Mouse (Mus musculus) embryonic facial prominence, embryonic 14.5 days (tissue): Measurements from ENCODE around the gene Npas2. TPM values are rescaled to one million over a fixed set of nuclear protein-coding genes. Genes with fewer than 3 reads are reported as not detected.
A peak's percentile ranks its signal among the peaks of the same experiment; 100 is the strongest.

Experiments used
- ATAC-seq: fragments of 200-750 bp; cut with Nextera tagmentation; 2 replicates; pipeline ENCODE4 v1.8.0; 2017; ENCODE audit warnings: low read depth, moderate number of reproducible peaks, moderate TSS enrichment
- DNase-seq: peaks from one replicate; pipeline ENCODE4 v3.0.0-alpha.2; 2015; ENCODE audit warnings: low spot score
- H3K27ac ChIP-seq: fragments of 300-500 bp; sonication (generic); replicated peaks from 2 replicates; pipeline ENCODE4 v1.5.1; 2014; ENCODE audit warnings: low read depth, mild to moderate bottlenecking, low read length, moderate library complexity
- H3K27me3 ChIP-seq: fragments of 300-500 bp; sonication (generic); replicated peaks from 2 replicates; pipeline ENCODE4 v1.6.1; 2014; ENCODE audit warnings: low read length; ENCODE audit not compliant: control insufficient read depth, insufficient read depth
- H3K36me3 ChIP-seq: fragments of 300-500 bp; sonication (generic); 2 replicates; pipeline ENCODE4 v1.6.1; 2014; ENCODE audit warnings: low read length, mixed read lengths; ENCODE audit not compliant: control insufficient read depth, insufficient read depth
- H3K4me1 ChIP-seq: fragments of 300-500 bp; sonication (generic); 2 replicates; pipeline ENCODE4 v1.6.1; 2014; ENCODE audit warnings: antibody characterized with exemption, low read length; ENCODE audit not compliant: control insufficient read depth, insufficient read depth
- H3K4me2 ChIP-seq: fragments of 300-500 bp; sonication (generic); 2 replicates; pipeline ENCODE4 v1.6.1; 2014; ENCODE audit warnings: low read depth, mild to moderate bottlenecking, low read length, moderate library complexity, mixed read lengths
- H3K4me3 ChIP-seq: fragments of 300-500 bp; sonication (generic); 2 replicates; pipeline ENCODE4 v1.5.1; 2014; ENCODE audit warnings: low read depth, mild to moderate bottlenecking, low read length
- H3K9ac ChIP-seq: fragments of 300-500 bp; sonication (generic); 2 replicates; pipeline ENCODE4 v1.6.1; 2014; ENCODE audit warnings: low read depth, mild to moderate bottlenecking, low read length, moderate library complexity, mixed read lengths
- H3K9me3 ChIP-seq: fragments of 300-500 bp; sonication (generic); 2 replicates; pipeline ENCODE4 v1.6.1; 2016; ENCODE audit warnings: low read length; ENCODE audit not compliant: control insufficient read depth
- WGBS: fragments of 180-500 bp; shearing (Covaris S2); extraction: QIAGEN DNeasy Blood & Tissue Kit; methylation state at CpG from one replicate; pipeline ENCODE4 v1.1.7; 2014; 5-methylcytosine and 5-hydroxymethylcytosine counted together
- polyA plus RNA-seq: library from polyadenylated mRNA; unstranded; fragments of >200 nt; fragmentation: Nextera tagmentation; extraction: Ambion mirVana; gene quantifications from 2 replicates; pipeline ENCODE4 v1.2.1, GENCODE M21; 2014

The Npas2 gene
- polyA plus RNA-seq: 1.7 and 2.7 TPM in 2 replicates

DNA sequence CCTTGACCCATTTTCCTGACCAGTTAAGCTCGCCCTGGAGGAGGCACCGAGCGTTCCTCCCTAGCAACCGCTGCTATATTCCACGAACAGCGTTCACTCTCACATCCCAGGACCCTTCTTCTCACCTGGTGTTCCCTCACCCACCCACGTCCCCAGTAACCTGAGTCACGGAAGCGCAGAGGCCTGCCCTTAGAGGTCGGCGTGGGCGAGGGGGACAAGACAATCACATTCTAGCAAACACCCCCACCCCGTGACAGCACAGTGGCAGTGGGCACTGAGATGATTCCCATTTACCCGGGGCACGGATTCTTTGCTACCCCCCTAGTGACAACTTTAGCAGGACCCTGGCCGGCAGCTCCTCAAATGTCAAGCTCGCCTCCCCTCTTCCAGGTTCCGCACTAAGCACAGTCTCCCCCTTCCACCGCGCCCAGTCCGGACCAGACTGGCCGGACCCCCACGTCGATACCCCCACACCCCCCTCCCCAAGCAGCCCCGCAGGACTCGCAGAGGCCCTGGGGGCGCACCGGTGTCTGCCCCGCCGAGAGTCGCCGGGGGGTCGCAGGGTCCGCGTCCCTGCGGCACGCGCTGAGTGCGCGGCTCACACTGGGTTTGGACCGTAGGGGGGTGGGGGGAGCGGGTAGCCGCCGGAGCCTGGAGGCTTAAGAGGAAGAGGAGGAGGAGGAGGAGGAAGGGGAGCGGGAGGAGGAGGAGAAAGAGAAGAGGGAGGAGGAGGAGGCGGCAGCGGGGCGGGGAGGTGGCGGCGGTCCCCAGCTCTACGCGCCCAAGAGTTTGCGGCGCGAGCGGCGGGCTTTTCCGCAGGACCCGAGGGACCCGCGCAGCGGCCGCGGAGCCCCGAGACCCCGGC is at the start of gene Npas2:
Gene Npas2, plus strand, starts transcription at position 735 of the 865 bp plus-strand sequence.
- peaks cover 10% of the 10 kb centered on the region; the same call in 1 of the 2 replicates for H3K4me1 ChIP-seq
- DNase-seq: no peak
- peak within 1 kb of the TSS; percentile 78 for H3K9ac ChIP-seq
- H3K4me2 ChIP-seq: peak within 1 kb of the TSS; percentile 99
- no peaks in the 10 kb centered on the region for H3K36me3 ChIP-seq
- under 1% methylated on average over 37 of the region's 66 CpGs for WGBS
- H3K9me3 ChIP-seq: no peaks in the 10 kb centered on the region
- ATAC-seq: peak; percentile 21
- no peak within 1 kb of the TSS for H3K27ac ChIP-seq
- H3K4me3 ChIP-seq: peak within 1 kb of the TSS; percentile 74
- peaks cover 41% of the 10 kb centered on the region for H3K27me3 ChIP-seq

- no peak overlapping the region for H3K27ac ChIP-seq
- no peaks in the 10 kb centered on the region for H3K4me1 ChIP-seq
- DNase-seq: no peak
- H3K36me3 ChIP-seq: no peaks in the 10 kb centered on the region
- 88% methylated on average over 4 of the region's 4 CpGs for WGBS
- no peak overlapping the region for H3K4me3 ChIP-seq
- no peak for ATAC-seq
- no peak overlapping the region for H3K4me2 ChIP-seq
- H3K27me3 ChIP-seq: no peaks in the 10 kb centered on the region
- H3K9me3 ChIP-seq: no peaks in the 10 kb centered on the region
- no peak overlapping the region for H3K9ac ChIP-seq
These were observed 36.8 kb upstream of the Npas2 start for GRCm38 (mm10) chr1:39156778-39157177.

GRCm38 (mm10) chr1:39160167-39160566 is 33.4 kb upstream of the Npas2 start:
- H3K36me3 ChIP-seq: no peaks in the 10 kb centered on the region

GRCm38 (mm10) chr1:39163077-39163476 is 30.5 kb upstream of the Npas2 start:
- H3K27me3 ChIP-seq: no peaks in the 10 kb centered on the region
- no peak overlapping the region for H3K4me2 ChIP-seq
- no peak for DNase-seq
- no peak overlapping the region for H3K4me3 ChIP-seq
- no peaks in the 10 kb centered on the region for H3K36me3 ChIP-seq
- no peaks in the 10 kb centered on the region for H3K4me1 ChIP-seq
- H3K9ac ChIP-seq: no peak overlapping the region
- no peak for ATAC-seq
- H3K27ac ChIP-seq: no peak overlapping the region
- H3K9me3 ChIP-seq: no peaks in the 10 kb centered on the region
- 87% methylated on average over 1 of the region's 1 CpGs for WGBS

More at GRCm38 (mm10) chr1:39160167-39160566, 33.4 kb upstream of the Npas2 start:
- 42% methylated on average over 4 of the region's 4 CpGs for WGBS
- ATAC-seq: no peak
- Histone ChIP-seq H3K9ac (no peak overlapping the region), H3K4me2 (no peak overlapping the region), H3K27me3 (no peaks in the 10 kb centered on the region), H3K4me1 (no peaks in the 10 kb centered on the region), H3K27ac (no peak overlapping the region), H3K9me3 (no peaks in the 10 kb centered on the region), H3K4me3 (no peak overlapping the region)
- no peak for DNase-seq

DNA sequence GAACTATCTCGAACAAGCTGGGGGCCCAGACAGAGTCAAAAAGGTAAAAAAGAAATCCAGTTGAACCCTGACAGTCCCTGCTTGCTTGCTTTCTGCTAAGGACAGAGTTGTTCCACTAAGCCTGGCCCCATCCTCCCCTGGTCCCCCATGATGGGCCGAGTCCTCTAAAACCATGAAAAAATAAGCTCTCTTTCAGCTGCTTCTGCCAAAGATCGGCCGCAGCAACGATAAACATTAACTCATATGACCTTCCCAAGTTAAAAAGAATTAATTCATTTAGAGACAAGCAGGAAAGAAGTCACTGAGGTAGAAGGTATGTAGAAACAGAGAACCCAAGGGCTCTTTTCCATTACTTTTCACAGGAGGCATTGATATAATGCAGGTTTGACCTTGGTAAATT is 16.8 kb upstream of the Npas2 start:
- Histone ChIP-seq H3K4me2 (no peak overlapping the region), H3K4me1 (no peaks in the 10 kb centered on the region), H3K27ac (no peak overlapping the region), H3K36me3 (no peaks in the 10 kb centered on the region), H3K9me3 (0 out of 2 replicates have a peak, but pooled peaks cover 5% of the 10 kb centered on the region), H3K9ac (no peak overlapping the region), H3K4me3 (no peak overlapping the region), H3K27me3 (no peaks in the 10 kb centered on the region)
- WGBS: 84% methylated on average over 5 of the region's 5 CpGs
- ATAC-seq: no peak
- no peak for DNase-seq

DNA sequence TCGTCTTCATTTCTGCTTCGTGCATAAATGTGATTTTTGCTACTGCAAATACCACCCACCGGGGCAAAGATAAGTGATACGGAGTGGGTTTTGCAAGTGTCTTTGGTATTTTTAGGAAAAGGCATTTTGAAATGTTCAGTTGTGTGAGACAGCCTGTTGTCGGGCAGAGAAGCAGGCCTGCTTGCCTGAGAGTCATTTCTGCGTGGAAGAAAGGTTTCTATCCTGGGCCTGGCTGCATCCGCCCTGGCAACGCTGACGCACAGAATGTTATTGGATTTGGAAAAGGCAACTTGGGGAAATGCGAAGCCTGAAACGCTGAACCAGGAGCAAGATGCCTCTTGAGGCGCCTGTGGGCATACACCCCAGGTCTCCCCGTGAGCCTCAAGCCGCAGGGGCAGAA is 16.3 kb upstream of the Npas2 start:
- Histone ChIP-seq H3K4me2 (no peak overlapping the region), H3K27ac (no peak overlapping the region), H3K9me3 (0 out of 2 replicates have a peak, but pooled peaks cover 5% of the 10 kb centered on the region), H3K4me3 (no peak overlapping the region), H3K4me1 (no peaks in the 10 kb centered on the region), H3K36me3 (no peaks in the 10 kb centered on the region), H3K27me3 (no peaks in the 10 kb centered on the region), H3K9ac (no peak overlapping the region)
- ATAC-seq: no peak
- WGBS: 82% methylated on average over 14 of the region's 14 CpGs
- no peak for DNase-seq

DNA sequence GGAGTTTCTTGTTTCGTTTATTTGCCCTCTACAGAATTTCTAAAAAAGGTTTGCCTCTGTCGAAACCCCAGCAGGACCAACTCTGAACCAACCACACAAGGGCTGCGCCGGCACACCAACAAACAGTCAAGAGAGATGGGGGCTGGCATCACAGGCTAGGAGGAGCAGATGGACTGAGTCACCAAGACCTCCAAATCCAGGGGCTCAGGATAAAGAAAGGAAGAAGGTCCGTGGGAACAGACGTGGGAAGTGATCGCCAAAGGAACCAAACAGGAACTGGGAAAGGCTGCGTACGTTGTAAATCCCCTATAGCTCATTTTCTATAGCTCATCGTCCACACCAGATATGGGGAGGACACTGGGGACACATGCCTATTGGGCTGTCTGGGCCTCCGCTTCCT is 13.7 kb upstream of the Npas2 start:
- Histone ChIP-seq H3K27me3 (no peaks in the 10 kb centered on the region), H3K36me3 (no peaks in the 10 kb centered on the region), H3K9ac (no peak overlapping the region), H3K4me3 (no peak overlapping the region), H3K9me3 (0 out of 2 replicates have a peak, but pooled peaks cover 5% of the 10 kb centered on the region), H3K4me1 (no peaks in the 10 kb centered on the region), H3K27ac (no peak overlapping the region), H3K4me2 (no peak overlapping the region)
- no peak for DNase-seq
- ATAC-seq: no peak
- WGBS: 92% methylated on average over 11 of the region's 11 CpGs

GRCm38 (mm10) chr1:39180517-39180916 is 13.0 kb upstream of the Npas2 start:
- DNase-seq: no peak
- Histone ChIP-seq H3K36me3 (no peaks in the 10 kb centered on the region), H3K4me2 (no peak overlapping the region), H3K9ac (no peak overlapping the region), H3K4me3 (no peak overlapping the region), H3K4me1 (no peaks in the 10 kb centered on the region), H3K9me3 (0 out of 2 replicates have a peak, but pooled peaks cover 5% of the 10 kb centered on the region), H3K27me3 (no peaks in the 10 kb centered on the region), H3K27ac (no peak overlapping the region)
- 100% methylated on average over 1 of the region's 1 CpGs for WGBS
- ATAC-seq: no peak
